Mouse (Mus musculus): Measurements from ENCODE around the gene Rpl36al.

Rpl36al gene

GRCm38 (mm10) chr12:69158765-69159577 lies 24.9 kb downstream of the Rpl36al start, which contains the start of gene Rps29:
Rps29 (minus strand) TSS chr12:69159186.
- peak; percentile 98 for DNase-seq (ENCODE audit: low spot score in 2 of 2)

GRCm38 (mm10) chr12:69158366-69158764 lies 25.5 kb downstream of the Rpl36al start:
- DNase-seq (ENCODE audit: low spot score in 2 of 2), result no peak

GRCm38 (mm10) chr12:69157107-69157506 lies 26.8 kb downstream of the Rpl36al start:
- no peak for DNase-seq (ENCODE audit: low spot score in 2 of 2)

GRCm38 (mm10) chr12:69156436-69156835 lies 27.4 kb downstream of the Rpl36al start:
- no peak for DNase-seq (ENCODE audit: low spot score in 2 of 2)

GRCm38 (mm10) chr12:69155923-69156322 lies 28.0 kb downstream of the Rpl36al start:
- no peak for DNase-seq (ENCODE audit: low spot score in 2 of 2)

- no peak for DNase-seq (ENCODE audit: low spot score in 2 of 2)
Measured at GRCm38 (mm10) chr12:69150049-69150448, 33.8 kb downstream of the Rpl36al start.

GRCm38 (mm10) chr12:69147166-69147735 lies 36.6 kb downstream of the Rpl36al start:
- DNase-seq (ENCODE audit: low spot score in 2 of 2), result no peak

GRCm38 (mm10) chr12:69143460-69143859 lies 40.4 kb downstream of the Rpl36al start:
- DNase-seq (ENCODE audit: low spot score in 2 of 2), result no peak

- DNase-seq (ENCODE audit: low spot score in 2 of 2), result no peak
Measured at GRCm38 (mm10) chr12:69139841-69140240, 44.0 kb downstream of the Rpl36al start.

- no peak for DNase-seq (ENCODE audit: low spot score in 2 of 2)
Measured at GRCm38 (mm10) chr12:69139201-69139600, 44.7 kb downstream of the Rpl36al start.

Data from frontal cortex, postnatal 14 days (tissue).